Mouse (Mus musculus): Measurements from ENCODE around the gene Tssk2.
A peak's percentile ranks its signal among the peaks of the same experiment; 100 is the strongest.

DNA sequence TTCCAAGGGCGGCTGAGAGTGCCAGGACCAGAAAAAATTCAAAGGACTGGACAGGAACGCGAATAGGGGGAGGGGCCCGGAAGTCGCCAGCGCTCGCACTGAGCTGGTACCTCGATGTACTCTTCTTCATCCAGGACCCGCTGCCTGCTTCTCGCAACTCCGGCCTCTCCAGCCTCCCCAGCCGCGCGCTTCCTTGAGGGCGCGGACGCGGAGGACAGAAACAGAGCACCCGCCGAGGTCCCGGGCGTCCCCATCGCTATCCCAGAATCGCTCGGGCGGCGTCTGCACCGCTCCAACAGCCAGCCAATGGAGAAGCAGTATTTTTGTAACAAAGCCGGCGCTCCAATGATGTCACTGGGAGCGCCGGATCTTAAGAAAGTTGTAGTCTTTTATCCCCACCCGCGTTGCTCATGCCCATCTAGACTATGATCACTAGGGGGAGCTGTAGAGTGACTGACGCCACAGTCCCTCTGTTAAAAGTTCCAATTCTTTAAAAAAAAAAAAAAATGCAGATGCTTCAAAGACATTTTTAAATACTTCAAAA lies 12.7 kb downstream of the Tssk2 start, which contains the start of gene Ess2:
- TF ChIP-seq CTCF (IDR thresholded peaks at IDR 0.05; ENCODE audit: borderline replicate concordance, extremely low read depth, insufficient read depth, insufficient read length) (peak; percentile 75; the same call in 1 of the 2 replicates), POLR2A (IDR thresholded peaks at IDR 0.05; ENCODE audit: borderline replicate concordance, extremely low read depth, insufficient read depth, insufficient read length, poor library complexity, severe bottlenecking) (peak; percentile 62; the same call in 1 of the 2 replicates)
